Mouse (Mus musculus) heart, postnatal 14 days (tissue): ENCODE data around the gene AU022751. TPM values are rescaled to one million over a fixed set of nuclear protein-coding genes. Genes with fewer than 3 reads are reported as not detected.
"Not testable (repeated sequence)": the region's sequence is repeated elsewhere in the genome, so short reads cannot be mapped to it uniquely, and the experiment has no call there.

ENCODE experiments used
- DNase-seq, 2 experiments: peaks; one replicate each; pipeline ENCODE4 v3.0.0; 2021 to 2022
- intact Hi-C: fragments of 180-260 bp; cut with DNase I; formaldehyde crosslinking; loops from one replicate; pipeline ENCODE4 v1.15.1; 2025
- long read RNA-seq, 2 experiments: library from polyadenylated mRNA; stranded (forward); transcript quantifications; one replicate each; pipeline ENCODE4 v2.0.0; 2021
- microRNA-seq, 2 experiments: library from miRNA; unstranded; fragments of <30 nt; microRNA quantifications; one replicate each; pipeline ENCODE4 v1.2.0; 2021 to 2022
- total RNA-seq, 2 experiments: library from RNA; stranded (reverse); gene quantifications; 2 replicates each; pipeline ENCODE4 v1.2.3; 2021

AU022751 gene
- not detected for total RNA-seq
- long read RNA-seq, experiment 1, result 0 reads
- long read RNA-seq, experiment 2, result 0 reads

GRCm38 (mm10) chrX:6082954-6083680 is at the start of gene AU022751:
Gene AU022751, minus strand, starts transcription at chrX:6083419.
- DNase-seq, result no peak
- intact Hi-C loops, result no loop called here

DNA sequence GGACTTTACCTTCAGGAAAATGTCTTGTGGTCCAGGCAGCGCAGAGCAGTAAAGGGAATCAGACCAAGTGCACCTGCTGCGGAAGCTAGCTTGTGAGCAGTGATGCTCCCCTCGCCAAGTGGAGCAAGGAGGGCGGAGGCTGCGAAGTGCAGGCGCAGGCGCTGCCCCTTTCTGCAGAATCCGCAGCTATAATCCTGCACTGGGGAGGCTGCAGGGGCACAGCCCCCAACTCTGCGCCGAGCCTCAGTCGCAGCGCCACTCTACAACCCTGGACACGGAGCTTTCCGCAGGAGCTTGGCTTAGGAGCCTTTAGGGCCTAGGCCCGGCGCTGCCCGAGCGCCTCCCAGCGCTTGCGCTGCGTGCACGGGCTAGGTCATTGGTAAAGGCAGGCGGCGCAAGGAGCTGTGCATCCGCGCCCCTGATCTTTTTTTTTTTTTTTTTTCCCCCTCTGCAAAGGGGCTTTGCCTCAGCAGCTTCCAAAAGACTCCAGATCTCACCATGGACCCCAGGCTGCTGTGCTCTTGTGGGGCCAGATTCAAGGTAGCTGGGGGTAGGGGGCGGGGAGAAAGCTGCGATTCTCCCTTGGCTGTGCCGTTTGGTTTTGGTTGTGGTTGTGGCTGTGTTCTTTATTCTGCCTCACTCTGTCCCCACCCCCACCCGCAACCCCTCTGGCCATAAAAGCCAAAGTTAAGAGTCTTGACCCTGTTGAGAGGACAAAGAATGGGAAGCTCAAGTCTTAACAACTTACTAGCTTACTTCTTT is 9.0 kb upstream of the AU022751 start:
- DNase-seq, result no peak
- intact Hi-C loops, result loop anchor here (10.0 kb wide), 1 partner anchor 287 kb away; no protein-coding TSS in a partner anchor

GRCm38 (mm10) chrX:6091547-6091946 is 8.3 kb upstream of the AU022751 start:
- DNase-seq, result no peak
- intact Hi-C loops, result loop anchor here (10.0 kb wide), 1 partner anchor 287 kb away; no protein-coding TSS in a partner anchor

DNA sequence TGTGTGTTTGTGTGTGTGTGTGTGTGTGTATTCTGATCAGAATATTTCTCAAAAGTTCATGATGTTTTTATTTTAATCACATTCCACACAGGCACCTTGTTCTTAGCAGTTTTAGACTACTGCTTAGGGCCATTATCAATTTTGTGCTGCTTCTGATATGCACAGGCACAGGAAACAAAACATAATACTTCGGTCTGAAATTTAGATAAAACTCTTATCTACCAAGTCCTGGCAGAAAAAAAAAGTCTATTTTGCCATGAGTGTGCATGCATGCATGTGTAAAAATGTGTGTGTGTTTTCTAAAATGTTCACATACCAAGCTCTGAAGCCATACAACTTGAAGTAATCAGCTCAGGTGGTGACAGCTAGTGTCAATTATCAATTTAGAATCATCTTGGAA is 21.7 kb downstream of the AU022751 start:
- intact Hi-C loops, result no loop called here

DNA sequence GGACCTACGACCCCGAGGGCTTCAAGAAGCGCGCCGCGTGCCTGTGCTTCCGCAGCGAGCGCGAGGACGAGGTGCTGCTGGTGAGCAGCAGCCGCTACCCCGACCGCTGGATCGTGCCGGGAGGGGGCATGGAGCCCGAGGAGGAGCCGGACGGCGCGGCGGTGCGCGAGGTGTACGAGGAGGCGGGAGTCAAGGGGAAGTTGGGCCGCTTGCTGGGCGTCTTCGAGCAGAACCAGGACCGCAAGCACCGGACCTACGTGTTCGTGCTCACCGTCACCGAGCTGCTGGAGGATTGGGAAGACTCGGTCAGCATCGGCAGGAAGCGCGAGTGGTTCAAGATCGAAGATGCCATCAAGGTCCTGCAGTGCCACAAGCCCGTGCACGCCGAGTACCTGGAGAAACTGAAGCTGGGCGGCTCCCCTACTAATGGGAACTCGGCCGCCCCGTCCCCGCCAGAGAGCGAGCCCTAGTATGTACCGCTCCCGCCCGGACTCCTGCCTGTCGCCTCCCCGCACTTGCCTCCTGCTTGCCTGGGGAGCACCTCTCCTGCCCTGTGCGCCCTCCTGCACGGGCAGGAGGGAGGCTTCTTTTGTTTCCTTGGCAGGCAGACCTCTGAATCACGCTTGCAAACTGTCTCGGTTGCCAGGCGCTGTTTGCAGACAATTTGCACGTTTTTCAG is 35.1 kb downstream of the AU022751 start:
- intact Hi-C loops, DNase-seq: not testable (repeated sequence)

More for the DNA sequence above, 21.7 kb downstream of the AU022751 start:
- DNase-seq, result no peak

DNA sequence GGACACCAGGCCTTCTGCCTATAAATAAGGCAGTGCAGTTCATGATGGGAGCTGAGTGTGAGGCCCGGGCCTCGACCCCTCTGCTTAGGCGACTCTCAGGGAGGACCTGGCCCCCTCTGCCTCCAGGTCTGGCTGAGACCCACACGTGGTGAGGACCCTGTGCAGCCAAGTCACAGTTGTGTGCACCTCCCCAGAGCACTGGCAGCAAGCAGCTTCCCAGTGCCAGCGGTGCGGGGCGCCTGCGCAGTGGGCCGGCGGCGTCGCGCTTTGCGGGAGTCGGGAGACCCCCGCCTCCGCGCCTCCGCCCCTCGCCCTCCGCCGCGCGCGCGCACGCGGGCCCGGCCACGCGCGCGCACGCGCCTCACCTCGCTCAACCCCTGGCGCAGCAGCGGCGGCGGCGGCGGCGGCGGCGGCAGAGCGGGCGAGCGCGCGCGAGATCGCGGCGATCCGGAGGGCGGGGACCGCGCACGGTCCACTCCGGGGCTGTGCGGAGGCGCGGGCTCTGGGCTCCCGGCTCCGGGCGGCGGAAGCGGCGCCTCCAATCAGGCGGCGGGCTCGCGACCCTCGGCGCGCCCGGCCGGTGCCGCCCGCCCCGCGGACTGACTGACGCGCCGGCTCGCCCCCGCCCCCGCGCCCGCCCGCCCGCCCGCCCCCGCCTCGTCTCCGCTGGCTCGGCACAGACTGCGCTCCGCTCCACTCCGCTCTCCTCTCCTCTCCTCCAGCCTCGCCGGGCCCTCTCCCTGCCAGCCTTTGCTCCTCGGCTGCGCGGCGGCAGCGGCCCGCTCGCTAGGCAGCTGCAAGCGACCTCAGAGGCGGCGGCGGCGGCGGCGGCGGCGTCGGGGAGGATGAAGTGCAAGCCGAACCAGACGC is 35.9 kb downstream of the AU022751 start, which contains the start of gene Nudt11:
Gene Nudt11 (plus strand): TSS at position 388 of the 870 bp plus-strand sequence.
- peak; percentile 4 to 16 for DNase-seq
- intact Hi-C loops, result not testable (repeated sequence)

Small RNA genes within 50 kb of the gene (microRNA-seq; reads per million reads assigned to microRNA genes)
- 0 reads per million in 2 experiments for gene Gm27360

Other genes with a start within 250 kb of the AU022751 start
- gene Nudt11, start 36.0 kb downstream of the AU022751 start, total RNA-seq, result 1 to 10 TPM in 1 of 2 experiments, under 1 TPM in 1; 0.84 to 1.2 TPM
- under 1 TPM; 0.62 to 0.88 TPM for gene Nudt10, start 89.6 kb upstream of the AU022751 start, total RNA-seq
- under 1 TPM; 0.17 to 0.26 TPM for gene Bmp15, start 237.3 kb upstream of the AU022751 start, total RNA-seq